Mouse (Mus musculus) layer of hippocampus, adult 11-12 months (tissue): ENCODE data around the gene Hist1h4c.
A peak's percentile ranks its signal among the peaks of the same experiment; 100 is the strongest.

Experiments
- DNase-seq: peaks from one replicate; pipeline ENCODE4 v3.0.0; 2022; ENCODE audit warnings: low spot score

Hist1h4c gene

DNA sequence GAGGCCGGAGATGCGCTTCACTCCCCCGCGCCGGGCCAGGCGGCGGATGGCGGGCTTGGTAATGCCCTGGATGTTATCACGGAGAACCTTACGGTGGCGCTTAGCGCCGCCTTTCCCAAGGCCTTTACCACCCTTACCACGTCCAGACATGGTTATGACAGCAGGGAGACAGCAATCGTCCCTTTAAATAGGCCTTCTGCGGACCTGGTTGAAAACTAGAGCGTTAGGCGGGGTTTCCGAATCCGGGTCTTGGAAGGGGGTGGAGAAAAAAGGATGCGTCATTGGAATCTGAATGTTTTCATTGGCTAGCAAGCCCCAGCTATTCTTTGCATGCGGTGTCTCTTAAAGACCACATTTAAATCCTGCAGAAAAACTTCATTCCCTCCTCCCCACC lies at the start of gene Hist1h4c:
Hist1h4c (minus strand) TSS at position 155 of the 394 bp plus-strand sequence.
- peak; percentile 99 for DNase-seq

DNA sequence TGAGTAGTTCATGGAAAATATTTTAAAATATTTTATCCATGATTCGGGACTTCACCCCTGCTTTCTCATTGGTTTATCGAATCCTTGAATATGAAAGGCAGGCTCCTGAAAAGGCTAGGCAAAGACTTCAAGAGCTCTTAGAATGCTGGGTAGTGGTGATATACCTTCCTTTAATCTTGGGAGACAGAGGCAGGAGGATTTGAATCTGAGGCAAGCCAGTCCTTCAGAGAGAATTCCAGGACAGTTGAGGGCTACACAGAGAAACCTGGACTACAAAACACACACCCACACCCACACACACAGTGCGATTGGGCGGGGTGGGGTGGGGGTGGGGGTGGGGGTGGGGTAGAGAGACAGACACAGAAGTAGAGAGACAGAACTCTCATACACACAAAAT lies 49.6 kb upstream of the Hist1h4c start:
- DNase-seq, result no peak

DNA sequence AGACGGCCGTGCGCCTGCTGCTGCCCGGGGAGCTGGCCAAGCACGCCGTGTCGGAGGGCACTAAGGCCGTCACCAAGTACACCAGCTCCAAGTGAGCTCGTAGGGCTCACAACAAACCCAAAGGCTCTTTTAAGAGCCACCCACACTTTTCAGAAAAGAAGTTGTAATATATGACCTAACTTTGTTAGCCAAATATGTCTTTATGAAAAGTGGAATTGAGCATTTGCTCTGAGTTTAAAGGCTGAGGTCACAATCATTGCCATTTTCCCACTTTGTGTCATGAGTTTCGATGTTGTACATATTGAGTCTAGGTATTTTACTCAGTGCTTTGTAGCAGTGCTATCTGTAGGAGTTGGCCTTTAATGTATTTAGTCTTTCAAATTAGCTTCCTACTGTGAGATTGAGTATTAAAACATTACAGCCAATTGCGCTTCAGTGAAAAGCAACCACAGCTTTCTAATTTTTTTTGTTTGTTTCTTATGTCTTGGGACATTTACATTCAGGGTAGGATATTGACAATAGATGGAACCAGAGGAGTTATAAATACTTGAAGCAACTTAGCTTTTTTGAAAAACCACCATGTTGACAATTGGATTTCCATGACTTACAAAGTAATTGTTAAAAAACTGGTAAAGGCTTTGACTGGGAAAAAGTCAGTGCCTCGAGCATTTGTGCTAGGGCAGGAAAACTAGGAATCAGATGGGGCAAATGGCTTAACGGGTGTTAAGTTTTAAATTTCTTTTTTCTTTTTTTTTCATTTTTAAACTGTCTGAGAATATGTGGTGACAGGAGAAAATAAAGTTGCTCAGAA lies 49.0 kb upstream of the Hist1h4c start:
- DNase-seq, result no peak

- peak; percentile 71 for DNase-seq
Measured at GRCm38 (mm10) chr13:23746201-23747080, 48.2 kb upstream of the Hist1h4c start, which contains the start of gene Hist1h2bb. Gene Hist1h2bb (plus strand): TSS chr13:23746734.

- DNase-seq, result peak; percentile 86
Measured at GRCm38 (mm10) chr13:23745381-23746161, 47.3 kb upstream of the Hist1h4c start, which contains the start of gene Hist1h3c. Gene Hist1h3c (minus strand): TSS chr13:23745602.

DNA sequence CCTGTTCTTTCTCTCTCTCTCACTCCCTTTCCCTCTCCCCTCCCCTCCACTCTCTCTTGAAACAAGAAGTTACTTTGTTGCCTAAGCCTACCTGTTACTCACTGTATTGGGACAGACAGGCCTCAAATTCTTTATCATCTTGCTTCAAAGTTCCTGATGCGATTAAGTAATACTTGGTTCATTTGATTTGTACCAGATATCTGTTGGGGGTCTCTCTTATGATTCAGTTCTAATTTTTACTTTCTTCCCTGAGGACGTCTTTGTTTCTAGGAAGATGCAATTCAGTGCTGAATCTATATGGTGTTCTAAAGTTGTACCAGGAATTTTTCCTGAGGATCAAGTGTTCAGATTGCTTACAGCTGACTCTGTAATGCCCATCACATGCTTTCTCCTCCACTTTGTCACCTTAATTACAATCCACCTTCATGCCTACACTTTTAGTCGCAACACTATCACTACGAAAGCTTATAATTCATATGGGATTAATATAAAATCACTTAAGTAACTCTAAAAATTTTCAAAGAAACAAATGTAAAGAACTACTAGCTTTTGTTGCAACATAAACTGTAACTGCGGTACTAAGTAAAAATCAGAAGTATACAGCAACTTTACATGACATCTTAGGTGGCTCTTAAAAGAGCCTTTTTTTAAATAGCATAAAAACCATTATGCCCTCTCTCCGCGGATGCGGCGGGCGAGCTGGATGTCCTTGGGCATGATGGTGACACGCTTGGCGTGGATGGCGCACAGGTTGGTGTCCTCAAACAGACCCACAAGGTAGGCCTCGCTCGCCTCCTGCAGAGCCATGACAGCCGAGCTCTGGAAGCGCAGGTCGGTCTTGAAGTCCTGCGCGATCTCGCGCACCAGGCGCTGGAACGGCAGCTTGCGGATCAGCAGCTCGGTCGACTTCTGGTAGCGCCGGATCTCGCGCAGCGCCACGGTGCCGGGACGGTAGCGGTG lies 46.4 kb upstream of the Hist1h4c start:
- DNase-seq, result no peak

- DNase-seq, result no peak
Measured at GRCm38 (mm10) chr13:23743963-23744362, 45.7 kb upstream of the Hist1h4c start.

GRCm38 (mm10) chr13:23743215-23743614 lies 45.0 kb upstream of the Hist1h4c start:
- no peak for DNase-seq

DNA sequence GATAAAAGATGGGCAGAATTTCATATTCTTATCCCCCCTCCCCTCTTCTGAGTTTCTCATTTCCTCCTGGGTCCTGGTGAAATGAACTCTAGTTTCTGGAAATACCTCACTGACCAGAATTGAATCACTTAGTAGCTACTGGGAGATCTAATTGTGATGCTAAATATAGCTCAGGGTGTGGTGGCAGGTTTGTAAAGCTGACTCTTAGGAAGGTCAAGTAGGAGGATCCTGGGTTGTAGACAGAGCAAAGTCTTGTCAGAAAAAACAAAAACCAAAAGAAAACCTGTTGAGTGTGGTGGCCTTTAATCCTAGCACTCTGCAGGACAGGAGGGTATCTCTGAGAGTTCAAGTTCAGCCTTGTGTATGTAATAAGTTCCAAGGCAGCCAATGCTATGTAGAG lies 43.8 kb upstream of the Hist1h4c start:
- no peak for DNase-seq

- DNase-seq, result no peak
Measured at GRCm38 (mm10) chr13:23740910-23741309, 42.7 kb upstream of the Hist1h4c start.

- no peak for DNase-seq
Measured at GRCm38 (mm10) chr13:23740256-23740840, 42.1 kb upstream of the Hist1h4c start.

- no peak for DNase-seq
Measured at GRCm38 (mm10) chr13:23739922-23740252, 41.6 kb upstream of the Hist1h4c start.

DNA sequence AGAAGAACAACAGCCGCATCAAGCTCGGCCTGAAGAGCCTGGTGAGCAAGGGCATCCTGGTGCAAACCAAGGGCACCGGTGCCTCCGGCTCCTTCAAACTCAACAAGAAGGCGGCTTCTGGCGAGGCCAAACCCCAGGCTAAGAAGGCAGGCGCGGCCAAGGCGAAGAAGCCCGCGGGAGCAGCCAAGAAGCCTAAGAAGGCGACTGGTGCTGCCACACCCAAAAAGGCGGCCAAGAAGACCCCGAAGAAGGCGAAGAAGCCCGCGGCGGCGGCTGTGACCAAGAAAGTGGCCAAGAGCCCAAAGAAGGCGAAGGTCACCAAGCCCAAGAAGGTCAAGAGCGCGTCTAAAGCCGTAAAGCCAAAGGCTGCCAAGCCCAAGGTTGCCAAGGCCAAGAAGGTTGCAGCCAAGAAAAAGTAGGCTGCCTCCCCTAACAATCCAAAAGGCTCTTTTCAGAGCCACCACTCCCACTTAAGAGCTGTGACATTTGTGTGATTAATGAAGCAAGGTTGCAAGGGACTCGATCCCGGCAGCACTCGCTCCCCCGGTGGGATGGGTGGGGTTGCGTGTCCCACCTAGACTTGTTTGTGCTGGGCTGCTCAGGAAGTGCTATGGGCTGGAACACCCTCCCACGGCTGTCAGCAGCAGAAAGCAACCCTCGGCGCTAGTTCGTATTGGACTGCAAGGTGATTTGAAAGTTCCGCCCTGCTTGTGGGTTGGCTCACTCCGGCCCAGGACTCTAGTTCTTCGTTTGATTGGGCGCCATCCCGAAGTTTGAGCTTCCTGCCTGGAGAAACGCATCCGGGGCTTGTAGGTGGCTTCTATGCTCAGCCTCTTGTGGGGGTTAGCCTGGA lies 41.0 kb upstream of the Hist1h4c start:
- peak; percentile 96 for DNase-seq

GRCm38 (mm10) chr13:23738677-23739068 lies 40.4 kb upstream of the Hist1h4c start, which contains the start of gene Hist1h1c:
Gene Hist1h1c (plus strand): TSS chr13:23738808.
- DNase-seq, result peak; percentile 89

DNA sequence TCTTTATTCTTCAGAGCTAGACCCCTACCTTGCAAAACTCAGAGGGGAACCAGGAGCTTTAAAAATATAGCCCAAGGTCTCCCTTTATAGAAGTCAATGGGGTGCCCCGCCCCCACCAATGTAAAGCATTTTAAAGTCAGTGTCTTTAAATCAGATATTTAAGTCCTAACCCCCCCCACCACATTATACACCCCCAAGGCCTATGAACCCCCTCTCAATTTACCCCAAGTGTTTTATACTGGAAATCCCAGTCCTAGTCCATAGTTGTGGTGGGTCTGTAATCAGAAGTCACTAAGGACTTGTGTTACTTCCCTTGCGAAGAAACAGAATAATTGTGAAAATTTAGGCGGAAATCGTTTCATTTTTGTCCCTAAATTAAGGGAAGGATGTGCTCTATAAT lies 39.8 kb upstream of the Hist1h4c start:
- DNase-seq, result no peak

- DNase-seq, result no peak
Measured at GRCm38 (mm10) chr13:23737091-23737490, 38.8 kb upstream of the Hist1h4c start.

- peak; percentile 45 for DNase-seq
Measured at GRCm38 (mm10) chr13:23732156-23732804, 34.0 kb upstream of the Hist1h4c start.

- no peak for DNase-seq
Measured at GRCm38 (mm10) chr13:23730479-23730878, 32.2 kb upstream of the Hist1h4c start.

DNA sequence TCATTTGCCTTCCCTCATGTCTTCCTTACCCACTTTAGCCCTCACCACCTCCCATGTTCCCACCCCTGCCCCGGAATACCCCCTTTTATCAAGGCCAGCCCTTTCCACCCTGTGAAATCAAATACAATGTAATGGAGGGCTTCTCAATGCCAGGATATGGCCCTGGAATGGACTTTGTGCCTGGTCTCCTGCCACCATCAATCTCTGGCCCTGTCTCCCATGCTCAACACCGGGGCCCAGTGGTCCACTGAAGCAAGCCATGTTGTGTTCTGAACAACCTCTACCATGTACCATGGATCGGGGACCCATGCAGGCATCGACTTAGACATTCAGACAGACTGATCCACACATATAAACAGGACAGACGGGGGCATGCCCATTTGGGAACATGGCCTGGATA lies 31.5 kb upstream of the Hist1h4c start:
- no peak for DNase-seq
